Mouse (Mus musculus) CH12.LX (cell line): Measurements from ENCODE around the gene Slc12a7. TPM values are rescaled to one million over a fixed set of nuclear protein-coding genes. Genes with fewer than 3 reads are reported as not detected.

Experiments
- DNase-seq: peaks from one replicate; pipeline ENCODE4 v3.0.0-alpha.2; 2013; ENCODE audit errors: extremely low read depth
- H3K27ac ChIP-seq: 2 replicates; pipeline ENCODE4 v1.5.1; 2012; ENCODE audit warnings: low read depth, mild to moderate bottlenecking, control low read depth, moderate library complexity; ENCODE audit not compliant: insufficient read depth
- H3K27me3 ChIP-seq: replicated peaks from 2 replicates; pipeline ENCODE3; 2012; ENCODE audit warnings: inconsistent platforms
- H3K36me3 ChIP-seq, 2 experiments: replicated peaks in 1 of 2; 2 replicates each; pipeline versions ENCODE3 to v1.6.1; 2012; ENCODE audit warnings: inconsistent platforms in 1 of 2, low read length in 1 of 2, mild to moderate bottlenecking in 1 of 2, mixed read lengths in 1 of 2, moderate library complexity in 1 of 2; ENCODE audit not compliant: control insufficient read depth in 1 of 2, insufficient read depth in 1 of 2
- H3K4me1 ChIP-seq, 2 experiments: 2 replicates each; pipeline ENCODE4 v1.6.1; 2012; ENCODE audit warnings: inconsistent platforms in 1 of 2, moderate library complexity in 1 of 2; ENCODE audit not compliant: insufficient read depth in 2 of 2, control insufficient read depth in 1 of 2
- H3K4me2 ChIP-seq: 2 replicates; pipeline ENCODE4 v1.6.1; 2012; ENCODE audit warnings: low read depth, mild to moderate bottlenecking, control low read depth; ENCODE audit not compliant: poor library complexity, insufficient read depth, severe bottlenecking
- H3K4me3 ChIP-seq, 3 experiments: fragments of 150-350 bp in 1 of 3; sonication (generic) in 1 of 3; replicated peaks in 1 of 3; 2 replicates each; pipeline versions ENCODE3 to v1.5.1; 2011 to 2012; ENCODE audit warnings: low read depth in 2 of 3, low read length in 2 of 3, mild to moderate bottlenecking in 2 of 3, moderate library complexity in 2 of 3, control low read depth in 1 of 3, improper control_type of control experiment in 1 of 3, inconsistent platforms in 1 of 3, mixed read lengths in 1 of 3; ENCODE audit not compliant: poor library complexity in 1 of 3
- H3K79me2 ChIP-seq: replicated peaks from 2 replicates; pipeline ENCODE4 v1.6.1; 2012; ENCODE audit warnings: mild to moderate bottlenecking, moderate library complexity; ENCODE audit not compliant: control insufficient read depth, poor library complexity, insufficient read depth, severe bottlenecking; ENCODE audit errors: extremely low read depth
- H3K9ac ChIP-seq: 2 replicates; pipeline ENCODE4 v1.6.1; 2012; ENCODE audit warnings: low read depth, mild to moderate bottlenecking, control low read depth, moderate library complexity; ENCODE audit not compliant: insufficient read depth
- H3K9me3 ChIP-seq: replicated peaks from 2 replicates; pipeline ENCODE3; 2012; ENCODE audit warnings: low read length, inconsistent platforms, mixed read lengths
- BHLHE40 ChIP-seq: IDR thresholded peaks from 2 replicates; pipeline ENCODE4 v1.6.1; 2011; ENCODE audit warnings: mild to moderate bottlenecking, low read depth, low read length, improper control_type of control experiment
- CHD1 ChIP-seq: IDR thresholded peaks from 2 replicates; pipeline ENCODE4 v1.6.1; 2012; ENCODE audit warnings: low read depth, low read length, improper control_type of control experiment, inconsistent platforms
- CTCF ChIP-seq, 2 experiments: IDR thresholded peaks in 1 of 2; conservative IDR thresholded peaks in 1 of 2; 2 replicates each; pipeline ENCODE4 v1.5.1; 2011 to 2012; ENCODE audit warnings: low read depth in 2 of 2, low read length in 2 of 2, improper control_type of control experiment in 1 of 2, inconsistent platforms in 1 of 2, mild to moderate bottlenecking in 1 of 2, moderate library complexity in 1 of 2
- ETS1 ChIP-seq: conservative IDR thresholded peaks from 2 replicates; pipeline ENCODE4 v1.6.1; 2012; ENCODE audit warnings: low read depth, mild to moderate bottlenecking, inconsistent platforms, low read length, improper control_type of control experiment, moderate library complexity
- GABPA ChIP-seq: IDR thresholded peaks from 2 replicates; pipeline ENCODE4 v1.6.1; 2012; ENCODE audit warnings: low read depth, low read length, improper control_type of control experiment, inconsistent platforms; ENCODE audit not compliant: insufficient replicate concordance
- HCFC1 ChIP-seq: IDR thresholded peaks from 2 replicates; pipeline ENCODE4 v1.6.1; 2012; ENCODE audit warnings: low read depth, mild to moderate bottlenecking, inconsistent platforms, low read length, improper control_type of control experiment
- IRF4 ChIP-seq: IDR thresholded peaks from 2 replicates; pipeline ENCODE4 v1.6.1; 2014; ENCODE audit warnings: low read depth, mild to moderate bottlenecking, inconsistent platforms, low read length, improper control_type of control experiment
- JUND ChIP-seq: conservative IDR thresholded peaks from 2 replicates; pipeline ENCODE4 v1.6.1; 2011; ENCODE audit warnings: low read depth, low read length, improper control_type of control experiment
- KAT2A ChIP-seq: IDR thresholded peaks from 2 replicates; pipeline ENCODE4 v1.6.1; 2012; ENCODE audit warnings: low read length, improper control_type of control experiment, inconsistent platforms; ENCODE audit not compliant: insufficient replicate concordance
- MAX ChIP-seq: IDR thresholded peaks from 2 replicates; pipeline ENCODE4 v1.6.1; 2011; ENCODE audit warnings: low read length, improper control_type of control experiment
- MAZ ChIP-seq: IDR thresholded peaks from 2 replicates; pipeline ENCODE4 v1.6.1; 2012; ENCODE audit warnings: low read depth, mild to moderate bottlenecking, inconsistent platforms, low read length, improper control_type of control experiment, moderate library complexity
- MEF2A ChIP-seq: IDR thresholded peaks from 2 replicates; pipeline ENCODE4 v1.6.1; 2014; ENCODE audit warnings: low read depth, mild to moderate bottlenecking, inconsistent platforms, low read length, improper control_type of control experiment, borderline replicate concordance
- MYC ChIP-seq: IDR thresholded peaks from 2 replicates; pipeline ENCODE4 v1.6.1; 2011; ENCODE audit warnings: low read depth, mild to moderate bottlenecking, improper control_type of control experiment, low read length
- NELFE ChIP-seq: IDR thresholded peaks from 2 replicates; pipeline ENCODE4 v1.6.1; 2011; ENCODE audit warnings: low read depth, low read length, improper control_type of control experiment
- NRF1 ChIP-seq: IDR thresholded peaks from 2 replicates; pipeline ENCODE4 v1.6.1; 2014; ENCODE audit warnings: low read depth, mild to moderate bottlenecking, inconsistent platforms, low read length, improper control_type of control experiment, moderate library complexity
- POLR2A ChIP-seq: IDR thresholded peaks from 2 replicates; pipeline ENCODE4 v1.6.1; 2011; ENCODE audit warnings: low read depth, mild to moderate bottlenecking, improper control_type of control experiment, low read length
- POLR2AphosphoS2 ChIP-seq: IDR thresholded peaks from 2 replicates; pipeline ENCODE4 v1.6.1; 2011; ENCODE audit warnings: low read depth, low read length, improper control_type of control experiment
- RAD21 ChIP-seq: IDR thresholded peaks from 2 replicates; pipeline ENCODE4 v1.6.1; 2011; ENCODE audit warnings: low read depth, mild to moderate bottlenecking, low read length, improper control_type of control experiment, moderate library complexity
- RCOR1 ChIP-seq: conservative IDR thresholded peaks from 2 replicates; pipeline ENCODE4 v1.6.1; 2012; ENCODE audit warnings: low read depth, mild to moderate bottlenecking, inconsistent platforms, low read length, improper control_type of control experiment
- SMC3 ChIP-seq: IDR thresholded peaks from 2 replicates; pipeline ENCODE4 v1.6.1; 2011; ENCODE audit warnings: low read depth, low read length, improper control_type of control experiment
- TBP ChIP-seq: conservative IDR thresholded peaks from 2 replicates; pipeline ENCODE4 v1.6.1; 2011; ENCODE audit warnings: low read depth, low read length, improper control_type of control experiment
- TCF12 ChIP-seq: IDR thresholded peaks from 2 replicates; pipeline ENCODE4 v1.6.1; 2014; ENCODE audit warnings: low read depth, mild to moderate bottlenecking, inconsistent platforms, low read length, improper control_type of control experiment
- UBTF ChIP-seq: IDR thresholded peaks from 2 replicates; pipeline ENCODE4 v1.6.1; 2012; ENCODE audit warnings: low read depth, mild to moderate bottlenecking, inconsistent platforms, low read length, improper control_type of control experiment, moderate library complexity
- USF1 ChIP-seq: IDR thresholded peaks from 2 replicates; pipeline ENCODE4 v1.6.1; 2014; ENCODE audit warnings: low read depth, mild to moderate bottlenecking, inconsistent platforms, low read length, improper control_type of control experiment
- ZC3H11A ChIP-seq: IDR thresholded peaks from 2 replicates; pipeline ENCODE4 v1.6.1; 2012; ENCODE audit warnings: low read depth, mild to moderate bottlenecking, inconsistent platforms, low read length, improper control_type of control experiment
- ZKSCAN1 ChIP-seq: IDR thresholded peaks from 2 replicates; pipeline ENCODE4 v1.6.1; 2012; ENCODE audit warnings: low read depth, inconsistent platforms, low read length, improper control_type of control experiment, borderline replicate concordance
- ZMIZ1 ChIP-seq: IDR thresholded peaks from 2 replicates; pipeline ENCODE4 v1.6.1; 2012; ENCODE audit warnings: low read depth, mild to moderate bottlenecking, inconsistent platforms, low read length, improper control_type of control experiment
- ZNF384 ChIP-seq: IDR thresholded peaks from 2 replicates; pipeline ENCODE4 v1.6.1; 2012; ENCODE audit warnings: low read depth, low read length, improper control_type of control experiment, inconsistent platforms
- dilution Hi-C: fragments of 300-500 bp; cut with MboI; formaldehyde crosslinking; loops from 2 replicates; pipeline ENCODE4 v1.14.3; 2020; ENCODE audit warnings: low sequenced_read_pairs; ENCODE audit not compliant: extremely low pct_unique_long_range_greater_than_20kb, extremely low pct_ligation_motif_present
- in situ Hi-C: fragments of 300-500 bp; cut with MboI; formaldehyde crosslinking; loops from 3 replicates; pipeline ENCODE4 v1.14.3; 2019; ENCODE audit warnings: low sequenced_read_pairs, low pct_ligation_motif_present, low pct_unique_long_range_greater_than_20kb, mixed read lengths
- polyA plus RNA-seq: library from polyadenylated mRNA; unstranded; fragments of >175 nt; gene quantifications from 2 replicates; pipeline ENCODE4 v1.2.1, GENCODE M21; 2012; ENCODE audit warnings: low read depth; ENCODE audit not compliant: insufficient read length
- total RNA-seq, 2 experiments: library from RNA; depleted of rRNA; stranded (reverse); fragments of 300-350 nt in 1 of 2; fragments of >200 nt in 1 of 2; gene quantifications; 2 replicates each; pipeline ENCODE4 v1.2.3; 2012 to 2014

Gene Slc12a7
- total and polyA plus RNA-seq, 3 experiments, result 1.0 to 5.8 (median 2.5) TPM

GRCm38 (mm10) chr13:73793171-73793570 is 60.3 kb downstream of the Slc12a7 start:
- no peak overlapping the region for H3K9ac ChIP-seq
- in situ Hi-C loops, result no loop called here
- H3K4me1 ChIP-seq, result peaks cover 0 to under 1% of the 10 kb centered on the region in 2 experiments; a peak in 1 of 4 replicates
- no peak for TF ChIP-seq MEF2A
- TF ChIP-seq NELFE, result no peak
- no peak for TF ChIP-seq MAX
- no peak for TF ChIP-seq POLR2A
- TF ChIP-seq MYC, result no peak
- TF ChIP-seq TBP, result no peak
- TF ChIP-seq POLR2AphosphoS2, result no peak
- TF ChIP-seq CHD1, result no peak
- TF ChIP-seq TCF12, result no peak
- TF ChIP-seq ZNF384, result no peak
- TF ChIP-seq GABPA, result no peak
- TF ChIP-seq HCFC1, result no peak
- no peak for TF ChIP-seq JUND
- no peak for TF ChIP-seq ZC3H11A
- TF ChIP-seq CTCF (conservative IDR thresholded peaks at IDR 0.05 in 1 of 2, IDR thresholded peaks at IDR 0.05 in 1 of 2; ENCODE audit: low read depth in 2 of 2, low read length in 2 of 2), result no peak
- no peak for TF ChIP-seq RAD21
- no peak for TF ChIP-seq KAT2A
- TF ChIP-seq MAZ, result no peak
- no peak for TF ChIP-seq ETS1
- TF ChIP-seq, all 38 proteins: peak for 0
- Histone ChIP-seq H3K27ac (no peak overlapping the region), H3K9me3 (no peaks in the 10 kb centered on the region), H3K27me3 (no peaks in the 10 kb centered on the region), H3K79me2 (no peaks in the 10 kb centered on the region), H3K4me3 (no peak overlapping the region), H3K36me3 (peaks cover 0 to 32% of the 10 kb centered on the region in 2 experiments), H3K4me2 (no peak overlapping the region)
- DNase-seq, result no peak
- dilution Hi-C loops, result no loop called here

- H3K36me3 ChIP-seq, result peaks cover 0 to 41% of the 10 kb centered on the region in 2 experiments
- H3K4me1 ChIP-seq, result peaks cover 9 to 15% of the 10 kb centered on the region in 2 experiments; a peak in 3 of 4 replicates
- H3K27me3 ChIP-seq, result no peaks in the 10 kb centered on the region
- TF ChIP-seq JUND (no peak), GABPA (no peak), ZKSCAN1 (no peak), KAT2A (no peak), USF1 (no peak), BHLHE40 (no peak), IRF4 (no peak), ZNF384 (no peak), SMC3 (no peak), RAD21 (no peak), ZMIZ1 (no peak), NRF1 (no peak), CHD1 (no peak), POLR2AphosphoS2 (no peak), TBP (no peak), POLR2A (no peak), UBTF (no peak), MAZ (no peak), RCOR1 (no peak)
- dilution Hi-C loops (no loop called here), in situ Hi-C loops (no loop called here)
- H3K4me3 ChIP-seq, result no peak overlapping the region
- no peaks in the 10 kb centered on the region for H3K79me2 ChIP-seq
- no peak overlapping the region for H3K4me2 ChIP-seq
- no peak overlapping the region for H3K9ac ChIP-seq
- H3K9me3 ChIP-seq, result no peaks in the 10 kb centered on the region
- DNase-seq, result no peak
- H3K27ac ChIP-seq, result no peak overlapping the region
These were observed 66.2 kb downstream of the Slc12a7 start for GRCm38 (mm10) chr13:73799110-73799509.
